Mouse (Mus musculus) lung, embryonic 14.5 days (tissue): ENCODE results near the gene Rragd. TPM values are rescaled to one million over a fixed set of nuclear protein-coding genes. Genes with fewer than 3 reads are reported as not detected.

Source experiments
- ATAC-seq: fragments of 200-750 bp; cut with Nextera tagmentation; 2 replicates; pipeline ENCODE4 v1.8.0; 2017; ENCODE audit warnings: mild to moderate bottlenecking, moderate TSS enrichment, moderate library complexity; ENCODE audit not compliant: insufficient read depth
- DNase-seq: peaks from one replicate; pipeline ENCODE4 v3.0.0-alpha.2; 2015
- H3K27ac ChIP-seq: fragments of 300-500 bp; sonication (generic); 2 replicates; pipeline ENCODE4 v1.5.1; 2014; ENCODE audit warnings: low read depth, mild to moderate bottlenecking, moderate library complexity
- H3K27me3 ChIP-seq: fragments of 300-500 bp; sonication (generic); 2 replicates; pipeline ENCODE4 v1.6.1; 2014; ENCODE audit warnings: low read length, control low read depth; ENCODE audit not compliant: insufficient read depth
- H3K36me3 ChIP-seq: fragments of 300-500 bp; sonication (generic); 2 replicates; pipeline ENCODE4 v1.6.1; 2014; ENCODE audit warnings: control low read depth; ENCODE audit not compliant: insufficient read depth
- H3K4me1 ChIP-seq: fragments of 300-500 bp; sonication (generic); 2 replicates; pipeline ENCODE4 v1.6.1; 2014; ENCODE audit warnings: antibody characterized with exemption, control low read depth; ENCODE audit not compliant: insufficient read depth
- H3K4me2 ChIP-seq: fragments of 300-500 bp; sonication (generic); 2 replicates; pipeline ENCODE4 v1.6.1; 2014; ENCODE audit warnings: mild to moderate bottlenecking
- H3K4me3 ChIP-seq: fragments of 300-500 bp; sonication (generic); 2 replicates; pipeline ENCODE4 v1.5.1; 2014; ENCODE audit warnings: low read depth, low read length
- H3K9ac ChIP-seq: fragments of 300-500 bp; sonication (generic); 2 replicates; pipeline ENCODE4 v1.6.1; 2014
- H3K9me3 ChIP-seq: fragments of 300-500 bp; sonication (generic); 2 replicates; pipeline ENCODE4 v1.6.1; 2016; ENCODE audit warnings: low read depth, low read length, control low read depth
- CTCF ChIP-seq: IDR thresholded peaks from 2 replicates; pipeline ENCODE4 v1.5.1; 2016; ENCODE audit warnings: antibody characterized with exemption, low read depth
- WGBS: fragments of 180-500 bp; shearing (Covaris S2); extraction: QIAGEN DNeasy Blood & Tissue Kit; methylation state at CpG from one replicate; pipeline ENCODE4 v1.1.7; 2014; 5-methylcytosine and 5-hydroxymethylcytosine counted together
- polyA plus RNA-seq: library from polyadenylated mRNA; unstranded; fragments of >200 nt; fragmentation: Nextera tagmentation; extraction: Ambion mirVana; gene quantifications from 2 replicates; pipeline ENCODE4 v1.2.1, GENCODE M21; 2014

Gene Rragd
- polyA plus RNA-seq, 1 experiment from 2014 or later, result 2.7 TPM

GRCm38 (mm10) chr4:33030264-33031194 is 47.7 kb downstream of the Rragd start:
- Histone ChIP-seq H3K4me1 (peaks cover 4% of the 10 kb centered on the region), H3K36me3 (peaks cover 16% of the 10 kb centered on the region; the same call in 1 of the 2 replicates), H3K27ac (peak overlapping the region; percentile 95), H3K9ac (peak overlapping the region; percentile 97), H3K4me2 (peak overlapping the region; percentile 78), H3K4me3 (peak overlapping the region; percentile 80), H3K27me3 (no peaks in the 10 kb centered on the region), H3K9me3 (0 out of 2 replicates have a peak, but pooled peaks cover 2% of the 10 kb centered on the region)
- DNase-seq (peak; percentile 53), ATAC-seq (peak; percentile 79)
- TF ChIP-seq CTCF, result no peak
- WGBS, result 2% methylated on average over 55 of the region's 55 CpGs

GRCm38 (mm10) chr4:33031195-33031960 is 48.5 kb downstream of the Rragd start, which contains the start of gene Ube2j1:
TSS of gene Ube2j1 (plus strand) at chr4:33031416.
- H3K36me3 ChIP-seq, result peaks cover 20% of the 10 kb centered on the region; the same call in 1 of the 2 replicates
- no peaks in the 10 kb centered on the region for H3K27me3 ChIP-seq
- H3K4me2 ChIP-seq, result peak within 1 kb of the TSS; percentile 78
- H3K9me3 ChIP-seq, result 0 out of 2 replicates have a peak, but pooled peaks cover 3% of the 10 kb centered on the region
- H3K4me1 ChIP-seq, result peaks cover 4% of the 10 kb centered on the region
- peak within 1 kb of the TSS; percentile 97 for H3K9ac ChIP-seq
- TF ChIP-seq CTCF, result no peak
- DNase-seq (peak; percentile 96), ATAC-seq (peak; percentile 99)
- peak within 1 kb of the TSS; percentile 95 for H3K27ac ChIP-seq
- peak within 1 kb of the TSS; percentile 80 for H3K4me3 ChIP-seq
- WGBS, result under 1% methylated on average over 89 of the region's 123 CpGs

GRCm38 (mm10) chr4:33032045-33032444 is 49.2 kb downstream of the Rragd start:
- H3K27ac ChIP-seq, result no peak overlapping the region
- DNase-seq, result no peak
- 11% methylated on average over 4 of the region's 4 CpGs for WGBS

GRCm38 (mm10) chr4:33033515-33033914 is 50.7 kb downstream of the Rragd start:
- Histone ChIP-seq H3K27ac (no peak overlapping the region), H3K4me3 (no peak overlapping the region), H3K4me2 (peak overlapping the region; percentile 78), H3K4me1 (peaks cover 4% of the 10 kb centered on the region), H3K9me3 (0 out of 2 replicates have a peak, but pooled peaks cover 3% of the 10 kb centered on the region), H3K36me3 (peaks cover 22% of the 10 kb centered on the region; the same call in 1 of the 2 replicates), H3K27me3 (no peaks in the 10 kb centered on the region), H3K9ac (no peak overlapping the region)
- DNase-seq (no peak), ATAC-seq (no peak)
- TF ChIP-seq CTCF, result no peak
- 40% methylated on average over 6 of the region's 6 CpGs for WGBS

More at GRCm38 (mm10) chr4:33032045-33032444, 49.2 kb downstream of the Rragd start:
- H3K9me3 ChIP-seq, result 0 out of 2 replicates have a peak, but pooled peaks cover 3% of the 10 kb centered on the region
- H3K9ac ChIP-seq, result peak overlapping the region; percentile 97
- H3K36me3 ChIP-seq, result peaks cover 26% of the 10 kb centered on the region; the same call in 1 of the 2 replicates
- H3K27me3 ChIP-seq, result no peaks in the 10 kb centered on the region
- H3K4me3 ChIP-seq, result peak overlapping the region; percentile 80
- H3K4me2 ChIP-seq, result peak overlapping the region; percentile 78
- no peak for TF ChIP-seq CTCF
- H3K4me1 ChIP-seq, result peaks cover 4% of the 10 kb centered on the region
- no peak for ATAC-seq

GRCm38 (mm10) chr4:33039826-33040225 is 57.0 kb downstream of the Rragd start:
- no peak for DNase-seq
- no peak overlapping the region for H3K27ac ChIP-seq
- peaks cover 70% of the 10 kb centered on the region for H3K36me3 ChIP-seq
- 81% methylated on average over 4 of the region's 4 CpGs for WGBS
- no peaks in the 10 kb centered on the region for H3K4me1 ChIP-seq
- no peak for TF ChIP-seq CTCF
- H3K27me3 ChIP-seq, result no peaks in the 10 kb centered on the region
- H3K4me3 ChIP-seq, result no peak overlapping the region
- no peak for ATAC-seq
- 0 out of 2 replicates have a peak, but pooled peaks cover 3% of the 10 kb centered on the region for H3K9me3 ChIP-seq
- no peak overlapping the region for H3K9ac ChIP-seq
- no peak overlapping the region for H3K4me2 ChIP-seq

GRCm38 (mm10) chr4:33049601-33050000 is 66.8 kb downstream of the Rragd start:
- Histone ChIP-seq H3K36me3 (peaks cover 72% of the 10 kb centered on the region), H3K4me3 (no peak overlapping the region), H3K4me1 (no peaks in the 10 kb centered on the region), H3K4me2 (no peak overlapping the region), H3K27me3 (no peaks in the 10 kb centered on the region), H3K27ac (no peak overlapping the region), H3K9ac (no peak overlapping the region), H3K9me3 (no peaks in the 10 kb centered on the region)
- TF ChIP-seq CTCF, result no peak
- ATAC-seq (no peak), DNase-seq (no peak)
- WGBS, result 94% methylated on average over 11 of the region's 11 CpGs
